ENCODE assay signal across 14 mouse cellular contexts in the genomic region with DNA sequence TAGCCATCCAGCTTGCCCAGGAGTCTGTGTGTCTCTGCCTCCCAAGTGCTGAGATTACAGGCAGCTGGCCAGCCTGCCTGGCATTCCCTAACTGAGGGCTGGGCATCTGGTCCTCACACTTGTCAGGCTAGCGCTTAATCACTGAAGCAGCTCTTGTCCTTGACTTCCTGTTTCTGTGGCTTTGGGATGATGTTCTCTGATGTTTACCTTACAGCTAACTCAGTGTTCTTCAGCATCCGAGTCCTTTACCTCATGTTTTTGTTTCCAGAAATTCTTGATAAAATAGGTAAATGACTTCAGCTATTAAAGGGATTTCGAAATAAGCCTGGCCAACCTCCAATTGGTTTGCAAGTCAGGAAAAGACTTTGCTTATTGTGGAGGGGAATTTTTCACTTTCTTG. TPM values are rescaled to one million over a fixed set of nuclear protein-coding genes. Genes with fewer than 3 reads are reported as not detected.
DNase-seq lines count a peak whose midpoint lies in the region; ATAC-seq and TF ChIP-seq lines count a peak whose summit lies in the region.
"Had no signal": no experiment of that assay in that cellular context is flagged by ENCODE, and none has a peak within 500 bp of the region (broad histone marks: within the 10 kb centered on the region; RNA-seq: fewer than 3 reads in every experiment).

No protein-coding gene starts in this region.

- no peak overlapping the region for H3K4me3 ChIP-seq in heart, embryonic 12.5 days
- no peak overlapping the region for H3K4me3 ChIP-seq in heart, embryonic 11.5 days (ENCODE audit: low read depth, low read length)
- no peak overlapping the region for H3K4me3 ChIP-seq in hindbrain, embryonic 14.5 days (replicated peaks; ENCODE audit: low read length)
- no peak overlapping the region for H3K4me3 ChIP-seq in intestine, postnatal 0 days (ENCODE audit: low read depth, low read length)
- H3K4me3 ChIP-seq: embryonic facial prominence, embryonic 10.5 days; erythroblast, embryonic 14.5 days; liver, embryonic 15.5 days had no signal

- H3K27me3 ChIP-seq in heart, embryonic 12.5 days (replicated peaks): no peaks in the 10 kb centered on the region
- H3K27me3 ChIP-seq in heart, embryonic 11.5 days (ENCODE audit: control insufficient read depth, insufficient read depth, low read length): no peaks in the 10 kb centered on the region
- H3K27me3 ChIP-seq in hindbrain, embryonic 14.5 days (ENCODE audit: control insufficient read depth, insufficient read depth, low read length): no peaks in the 10 kb centered on the region
- no peaks in the 10 kb centered on the region for H3K27me3 ChIP-seq in intestine, postnatal 0 days (replicated peaks; ENCODE audit: control insufficient read depth, insufficient read depth, low read length)
- H3K27me3 ChIP-seq: liver, embryonic 15.5 days had no signal

- no peak overlapping the region for H3K4me2 ChIP-seq in heart, embryonic 12.5 days
- H3K4me2 ChIP-seq in heart, embryonic 11.5 days: no peak overlapping the region
- H3K4me2 ChIP-seq in hindbrain, embryonic 14.5 days (replicated peaks): no peak overlapping the region
- H3K4me2 ChIP-seq in intestine, postnatal 0 days (replicated peaks; ENCODE audit: low read depth): no peak overlapping the region
- H3K4me2 ChIP-seq: liver, embryonic 15.5 days had no signal

- peak; percentile 36 for DNase-seq in 416B (ENCODE audit: low read depth)
- DNase-seq in adipocyte (ENCODE audit: low spot score): peak; percentile 42
- DNase-seq in lung, postnatal 10 days: peak; percentile 39
- no peak for DNase-seq in hindbrain, embryonic 14.5 days (ENCODE audit: low spot score)
- DNase-seq: cerebellum, postnatal 25 days; gastrocnemius, postnatal 36 days had no signal

- H3K4me1 ChIP-seq in heart, embryonic 12.5 days (replicated peaks): peaks cover 19% of the 10 kb centered on the region
- H3K4me1 ChIP-seq in heart, embryonic 11.5 days (ENCODE audit: control insufficient read depth, insufficient read depth, low read length): 0 out of 2 replicates have a peak, but pooled peaks cover 4% of the 10 kb centered on the region
- H3K4me1 ChIP-seq in hindbrain, embryonic 14.5 days (replicated peaks; ENCODE audit: control insufficient read depth, insufficient read depth, low read length): no peaks in the 10 kb centered on the region
- no peaks in the 10 kb centered on the region; the same call in 1 of the 2 replicates for H3K4me1 ChIP-seq in intestine, postnatal 0 days (replicated peaks; ENCODE audit: control insufficient read depth, insufficient read depth, low read length)
- H3K4me1 ChIP-seq: embryonic facial prominence, embryonic 10.5 days had no signal

- no peak overlapping the region for H3K27ac ChIP-seq in heart, embryonic 12.5 days (ENCODE audit: poor library complexity, severe bottlenecking)
- no peak overlapping the region for H3K27ac ChIP-seq in heart, embryonic 11.5 days (ENCODE audit: low read depth, low read length)
- no peak overlapping the region for H3K27ac ChIP-seq in hindbrain, embryonic 14.5 days
- H3K27ac ChIP-seq in intestine, postnatal 0 days (ENCODE audit: low read depth, low read length): no peak overlapping the region
- H3K27ac ChIP-seq: embryonic facial prominence, embryonic 10.5 days; liver, embryonic 15.5 days had no signal

- peaks cover 10% of the 10 kb centered on the region for H3K36me3 ChIP-seq in heart, embryonic 12.5 days
- H3K36me3 ChIP-seq in heart, embryonic 11.5 days (ENCODE audit: control insufficient read depth, insufficient read depth, low read length): no peaks in the 10 kb centered on the region
- no peaks in the 10 kb centered on the region for H3K36me3 ChIP-seq in hindbrain, embryonic 14.5 days (replicated peaks; ENCODE audit: control insufficient read depth, insufficient read depth)
- H3K36me3 ChIP-seq in intestine, postnatal 0 days (ENCODE audit: control insufficient read depth, insufficient read depth): no peaks in the 10 kb centered on the region

- no peak for TF ChIP-seq CTCF in intestine, postnatal 0 days (IDR thresholded peaks at IDR 0.05; ENCODE audit: low read depth)

- ATAC-seq in heart, embryonic 12.5 days (ENCODE audit: insufficient number of reproducible peaks, low FRiP score): 0 out of 2 replicates have a peak, but pooled peaks have one; percentile 25
- no peak for ATAC-seq in heart, embryonic 11.5 days (replicated peaks; ENCODE audit: insufficient number of reproducible peaks, low FRiP score, low TSS enrichment)
- ATAC-seq in hindbrain, embryonic 14.5 days (ENCODE audit: low FRiP score): no peak
- ATAC-seq in intestine, postnatal 0 days: no peak
- ATAC-seq: inflammation-experienced regulatory T-cells, adult 6 months; midbrain, embryonic 16.5 days had no signal

- no peaks in the 10 kb centered on the region for H3K9me3 ChIP-seq in heart, embryonic 12.5 days (replicated peaks)
- H3K9me3 ChIP-seq in heart, embryonic 11.5 days (replicated peaks; ENCODE audit: control insufficient read depth, low read length): no peaks in the 10 kb centered on the region
- H3K9me3 ChIP-seq in hindbrain, embryonic 14.5 days (ENCODE audit: control insufficient read depth, low read length): no peaks in the 10 kb centered on the region
- H3K9me3 ChIP-seq in intestine, postnatal 0 days (ENCODE audit: control insufficient read depth): no peaks in the 10 kb centered on the region
- H3K9me3 ChIP-seq: embryonic facial prominence, embryonic 10.5 days; liver, embryonic 15.5 days had no signal

- no peak overlapping the region for H3K9ac ChIP-seq in heart, embryonic 12.5 days
- H3K9ac ChIP-seq in heart, embryonic 11.5 days (ENCODE audit: low read depth, low read length): no peak overlapping the region
- no peak overlapping the region for H3K9ac ChIP-seq in hindbrain, embryonic 14.5 days
- H3K9ac ChIP-seq in intestine, postnatal 0 days (ENCODE audit: low read depth, low read length): no peak overlapping the region
- H3K9ac ChIP-seq: liver, embryonic 15.5 days had no signal

- WGBS in heart, embryonic 12.5 days: 66% methylated on average over 3 of the region's 3 CpGs
- 79% methylated on average over 3 of the region's 3 CpGs for WGBS in heart, embryonic 11.5 days (ENCODE audit: insufficient replicate concordance)
- 94% methylated on average over 3 of the region's 3 CpGs for WGBS in hindbrain, embryonic 14.5 days
- WGBS in intestine, postnatal 0 days: 72% methylated on average over 3 of the region's 3 CpGs

RNA-seq across cellular contexts. Expression of a gene that starts 53.8 kb away (rescaled TPM):
- polyA plus RNA-seq in heart, embryonic 12.5 days (2016; fragmentation: Nextera tagmentation; extraction: Ambion mirVana): 24.0 and 24.8 TPM in 2 replicates
- 24.8 and 27.2 TPM in 2 replicates for polyA plus RNA-seq in heart, embryonic 11.5 days (2014; fragmentation: Nextera tagmentation; extraction: Ambion mirVana)
- 35.1 and 35.3 TPM in 2 replicates for polyA plus RNA-seq in hindbrain, embryonic 14.5 days (2014; fragmentation: Nextera tagmentation; extraction: Ambion mirVana)
- 19.7 and 22.0 TPM in 2 replicates for polyA plus RNA-seq in intestine, postnatal 0 days (2015; fragmentation: Nextera tagmentation; extraction: Ambion mirVana)
